Mouse (Mus musculus): Measurements from ENCODE around the gene Dnah2. TPM values are rescaled to one million over a fixed set of nuclear protein-coding genes. Genes with fewer than 3 reads are reported as not detected.

Gene Dnah2
- polyA plus RNA-seq, 1 experiment from 2014 or later: 2.6 TPM

DNA sequence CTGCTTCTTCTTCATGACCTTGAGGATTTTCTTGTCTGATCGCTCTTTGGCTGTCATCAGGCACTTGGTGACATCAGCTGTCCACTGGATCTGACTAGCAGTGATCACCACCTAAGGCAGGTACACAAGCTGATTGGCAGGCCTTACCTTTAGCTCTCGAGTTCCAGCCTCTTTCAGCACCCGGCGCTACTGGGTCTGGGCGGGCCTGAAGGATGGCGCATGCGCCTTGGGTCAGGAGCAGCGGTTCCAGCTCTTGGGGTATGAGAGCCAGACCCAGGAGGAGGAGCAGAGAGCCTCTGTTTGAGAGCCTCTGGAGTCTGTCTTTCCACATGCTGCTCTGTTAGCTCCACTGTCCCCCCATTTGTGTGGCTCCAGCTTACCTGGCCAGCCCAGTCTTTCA lies 71.3 kb downstream of the Dnah2 start:
- H3K4me2 ChIP-seq (ENCODE audit: low read depth, low read length, severe bottlenecking): no peak overlapping the region
- H3K4me3 ChIP-seq (ENCODE audit: low read depth, low read length): no peak overlapping the region
- H3K36me3 ChIP-seq (ENCODE audit: control insufficient read depth, insufficient read depth, low read length): no peaks in the 10 kb centered on the region
- WGBS: 89% methylated on average over 8 of the region's 8 CpGs
- H3K4me1 ChIP-seq (replicated peaks; ENCODE audit: control insufficient read depth, insufficient read depth, low read length): no peaks in the 10 kb centered on the region
- no peaks in the 10 kb centered on the region for H3K27me3 ChIP-seq (ENCODE audit: control insufficient read depth, insufficient read depth, low read length)
- ATAC-seq (replicated peaks; ENCODE audit: low FRiP score) (no peak), DNase-seq (ENCODE audit: low spot score) (no peak)
- H3K27ac ChIP-seq (ENCODE audit: low read depth, low read length): no peak overlapping the region
- H3K9ac ChIP-seq (ENCODE audit: low read length): no peak overlapping the region
- H3K9me3 ChIP-seq (ENCODE audit: control insufficient read depth, low read length): no peaks in the 10 kb centered on the region

DNA sequence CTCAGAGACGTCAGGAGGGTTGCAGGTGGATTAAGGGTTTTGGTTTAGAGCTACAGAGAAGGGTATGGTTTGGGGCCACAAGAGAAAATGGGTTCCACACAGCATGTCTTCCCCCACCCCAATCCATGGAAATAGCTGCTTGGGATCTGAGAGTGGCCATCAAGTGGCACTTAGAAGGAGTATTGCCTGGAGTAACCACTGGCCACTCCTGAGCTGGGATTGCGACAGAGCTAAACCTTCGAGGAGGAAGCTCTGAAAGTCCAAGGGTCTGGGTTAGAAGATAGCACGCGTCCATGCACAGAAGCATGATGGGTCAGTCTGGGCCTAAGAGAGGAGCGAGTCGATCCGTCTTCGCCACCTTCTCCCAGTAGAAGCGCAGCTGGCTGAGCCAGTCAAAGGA lies 72.1 kb downstream of the Dnah2 start:
- H3K9me3 ChIP-seq (ENCODE audit: control insufficient read depth, low read length): no peaks in the 10 kb centered on the region
- H3K4me2 ChIP-seq (ENCODE audit: low read depth, low read length, severe bottlenecking): no peak overlapping the region
- H3K36me3 ChIP-seq (ENCODE audit: control insufficient read depth, insufficient read depth, low read length): no peaks in the 10 kb centered on the region
- ATAC-seq (replicated peaks; ENCODE audit: low FRiP score) (no peak), DNase-seq (ENCODE audit: low spot score) (no peak)
- no peaks in the 10 kb centered on the region for H3K4me1 ChIP-seq (replicated peaks; ENCODE audit: control insufficient read depth, insufficient read depth, low read length)
- no peak overlapping the region for H3K27ac ChIP-seq (ENCODE audit: low read depth, low read length)
- no peak overlapping the region for H3K9ac ChIP-seq (ENCODE audit: low read length)
- no peaks in the 10 kb centered on the region for H3K27me3 ChIP-seq (ENCODE audit: control insufficient read depth, insufficient read depth, low read length)
- WGBS: 89% methylated on average over 10 of the region's 10 CpGs
- H3K4me3 ChIP-seq (ENCODE audit: low read depth, low read length): no peak overlapping the region

DNA sequence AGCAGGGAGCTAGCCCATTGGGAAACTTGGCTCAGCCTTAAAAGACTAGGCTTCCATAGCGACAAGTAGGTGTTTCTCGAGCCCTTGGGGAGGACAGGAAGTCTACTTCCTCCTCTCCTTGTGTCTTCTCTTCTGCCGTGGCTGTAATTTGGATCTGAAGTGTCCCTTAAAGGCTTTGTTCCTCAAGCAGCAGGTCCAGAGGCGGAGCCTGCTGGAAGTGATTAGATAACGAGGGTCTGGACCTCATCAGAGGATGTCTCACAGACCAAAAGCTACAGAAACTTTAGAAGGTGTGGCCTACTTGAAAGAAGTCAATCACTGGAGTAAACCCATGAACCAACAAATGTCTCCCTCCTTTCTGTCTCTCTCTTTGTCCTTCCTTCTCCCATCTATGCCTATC lies 74.2 kb downstream of the Dnah2 start:
- ATAC-seq (replicated peaks; ENCODE audit: low FRiP score) (no peak), DNase-seq (ENCODE audit: low spot score) (no peak)
- no peaks in the 10 kb centered on the region for H3K36me3 ChIP-seq (ENCODE audit: control insufficient read depth, insufficient read depth, low read length)
- H3K4me2 ChIP-seq (ENCODE audit: low read depth, low read length, severe bottlenecking): no peak overlapping the region
- 66% methylated on average over 5 of the region's 5 CpGs for WGBS
- H3K4me3 ChIP-seq (ENCODE audit: low read depth, low read length): no peak overlapping the region
- H3K9ac ChIP-seq (ENCODE audit: low read length): no peak overlapping the region
- no peaks in the 10 kb centered on the region for H3K27me3 ChIP-seq (ENCODE audit: control insufficient read depth, insufficient read depth, low read length)
- no peaks in the 10 kb centered on the region for H3K9me3 ChIP-seq (ENCODE audit: control insufficient read depth, low read length)
- H3K4me1 ChIP-seq (replicated peaks; ENCODE audit: control insufficient read depth, insufficient read depth, low read length): no peaks in the 10 kb centered on the region
- no peak overlapping the region for H3K27ac ChIP-seq (ENCODE audit: low read depth, low read length)

DNA sequence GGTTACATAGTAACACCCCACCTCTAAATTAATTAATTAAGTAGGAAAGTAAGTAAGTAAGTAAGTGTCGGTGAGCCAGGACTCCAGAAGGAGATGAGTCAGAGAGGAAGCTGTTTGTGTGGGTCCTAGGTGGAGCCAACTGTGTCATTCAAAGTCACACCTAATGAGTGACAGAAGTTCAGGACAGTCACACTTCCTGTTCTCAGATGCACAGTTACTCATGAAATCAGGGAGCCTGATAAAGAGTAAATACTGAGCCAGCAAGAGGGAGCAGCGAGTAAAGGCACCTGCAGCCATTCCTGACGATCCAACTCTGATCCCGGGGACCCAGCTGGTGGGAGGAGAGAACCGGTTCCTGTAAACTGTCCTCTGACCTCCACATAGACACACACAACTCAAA lies 76.2 kb downstream of the Dnah2 start:
- Histone ChIP-seq H3K4me1 (replicated peaks; ENCODE audit: control insufficient read depth, insufficient read depth, low read length) (no peaks in the 10 kb centered on the region), H3K9me3 (ENCODE audit: control insufficient read depth, low read length) (no peaks in the 10 kb centered on the region), H3K36me3 (ENCODE audit: control insufficient read depth, insufficient read depth, low read length) (no peaks in the 10 kb centered on the region), H3K27me3 (ENCODE audit: control insufficient read depth, insufficient read depth, low read length) (no peaks in the 10 kb centered on the region), H3K9ac (ENCODE audit: low read length) (no peak overlapping the region), H3K27ac (ENCODE audit: low read depth, low read length) (no peak overlapping the region), H3K4me2 (ENCODE audit: low read depth, low read length, severe bottlenecking) (no peak overlapping the region), H3K4me3 (ENCODE audit: low read depth, low read length) (no peak overlapping the region)
- no peak for DNase-seq (ENCODE audit: low spot score)
- no peak for ATAC-seq (replicated peaks; ENCODE audit: low FRiP score)
- 81% methylated on average over 5 of the region's 5 CpGs for WGBS

DNA sequence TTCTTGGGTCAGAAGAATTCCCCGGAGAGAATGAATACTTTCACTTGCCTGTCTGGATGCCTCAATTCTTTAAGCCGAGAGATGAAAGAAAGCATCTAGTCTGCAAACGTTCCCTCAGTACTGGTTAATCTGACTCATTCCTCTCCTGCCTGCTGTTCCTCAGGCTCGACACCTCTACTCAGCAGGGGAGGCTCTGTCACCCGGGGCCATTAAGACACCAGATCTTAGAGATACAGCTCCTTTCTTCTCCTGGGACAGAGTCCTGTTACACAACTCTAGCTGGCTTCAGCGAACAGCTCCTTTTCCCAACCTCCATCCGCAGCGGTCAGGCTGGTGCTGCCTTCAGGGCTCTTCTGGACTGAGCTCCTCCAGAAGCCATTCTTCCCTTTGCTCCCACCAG lies 77.4 kb downstream of the Dnah2 start:
- H3K9ac ChIP-seq (ENCODE audit: low read length): no peak overlapping the region
- no peak overlapping the region for H3K27ac ChIP-seq (ENCODE audit: low read depth, low read length)
- H3K9me3 ChIP-seq (ENCODE audit: control insufficient read depth, low read length): no peaks in the 10 kb centered on the region
- DNase-seq (ENCODE audit: low spot score) (no peak), ATAC-seq (replicated peaks; ENCODE audit: low FRiP score) (no peak)
- no peak overlapping the region for H3K4me3 ChIP-seq (ENCODE audit: low read depth, low read length)
- no peak overlapping the region for H3K4me2 ChIP-seq (ENCODE audit: low read depth, low read length, severe bottlenecking)
- no peaks in the 10 kb centered on the region for H3K4me1 ChIP-seq (replicated peaks; ENCODE audit: control insufficient read depth, insufficient read depth, low read length)
- 14% methylated on average over 8 of the region's 8 CpGs for WGBS
- H3K27me3 ChIP-seq (ENCODE audit: control insufficient read depth, insufficient read depth, low read length): no peaks in the 10 kb centered on the region
- no peaks in the 10 kb centered on the region for H3K36me3 ChIP-seq (ENCODE audit: control insufficient read depth, insufficient read depth, low read length)

DNA sequence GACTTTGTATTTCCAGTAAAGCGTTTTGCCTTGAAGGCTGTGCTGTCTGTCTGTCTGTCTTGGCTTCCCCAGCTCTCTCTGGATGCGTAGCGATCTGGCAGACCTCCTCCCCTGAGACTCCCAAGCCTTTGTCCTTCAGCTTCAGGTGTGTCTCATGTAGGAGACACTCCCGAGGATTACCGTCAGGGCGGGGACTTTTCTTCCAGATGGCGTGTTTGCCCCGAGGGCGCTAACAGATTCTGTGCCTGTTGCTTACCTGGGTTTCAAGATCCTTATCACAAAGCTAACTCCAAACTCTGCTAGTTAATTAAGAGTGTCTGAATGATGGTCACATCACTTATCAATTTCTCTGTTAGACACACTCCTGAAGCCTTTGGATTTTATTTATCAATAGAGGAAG lies 79.6 kb downstream of the Dnah2 start:
- H3K27me3 ChIP-seq (ENCODE audit: control insufficient read depth, insufficient read depth, low read length): no peaks in the 10 kb centered on the region

DNA sequence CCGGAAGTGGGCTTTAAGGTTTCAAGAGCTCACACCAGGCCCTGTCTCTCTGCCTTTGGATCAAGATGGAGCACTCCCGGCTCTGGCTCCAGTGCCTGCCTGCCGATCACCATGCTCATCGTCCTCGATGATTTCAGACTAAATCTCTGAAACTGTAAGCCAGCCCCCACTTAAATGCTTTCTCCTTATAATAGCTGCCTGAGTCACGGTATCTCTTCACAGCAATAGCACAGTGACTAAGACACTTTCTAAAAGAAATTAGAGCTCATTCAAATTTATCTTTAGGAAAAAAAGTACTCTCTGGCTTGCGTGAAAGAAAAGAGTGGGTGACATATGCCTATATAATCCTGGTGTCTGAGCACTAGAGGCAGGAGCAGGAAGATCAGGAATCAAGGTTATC lies 84.9 kb downstream of the Dnah2 start:
- Histone ChIP-seq H3K9ac (ENCODE audit: low read length) (no peak overlapping the region), H3K4me2 (ENCODE audit: low read depth, low read length, severe bottlenecking) (no peak overlapping the region), H3K4me1 (replicated peaks; ENCODE audit: control insufficient read depth, insufficient read depth, low read length) (no peaks in the 10 kb centered on the region), H3K36me3 (ENCODE audit: control insufficient read depth, insufficient read depth, low read length) (no peaks in the 10 kb centered on the region), H3K27ac (ENCODE audit: low read depth, low read length) (no peak overlapping the region), H3K9me3 (ENCODE audit: control insufficient read depth, low read length) (no peaks in the 10 kb centered on the region), H3K4me3 (ENCODE audit: low read depth, low read length) (no peak overlapping the region), H3K27me3 (ENCODE audit: control insufficient read depth, insufficient read depth, low read length) (no peaks in the 10 kb centered on the region)
- DNase-seq (ENCODE audit: low spot score) (no peak), ATAC-seq (replicated peaks; ENCODE audit: low FRiP score) (no peak)
- WGBS: 92% methylated on average over 7 of the region's 7 CpGs

More for the DNA sequence above, 79.6 kb downstream of the Dnah2 start:
- ATAC-seq (replicated peaks; ENCODE audit: low FRiP score): no peak
- Histone ChIP-seq H3K9ac (ENCODE audit: low read length) (no peak overlapping the region), H3K4me3 (ENCODE audit: low read depth, low read length) (no peak overlapping the region), H3K9me3 (ENCODE audit: control insufficient read depth, low read length) (no peaks in the 10 kb centered on the region), H3K36me3 (ENCODE audit: control insufficient read depth, insufficient read depth, low read length) (no peaks in the 10 kb centered on the region), H3K4me2 (ENCODE audit: low read depth, low read length, severe bottlenecking) (no peak overlapping the region), H3K27ac (ENCODE audit: low read depth, low read length) (no peak overlapping the region), H3K4me1 (replicated peaks; ENCODE audit: control insufficient read depth, insufficient read depth, low read length) (no peaks in the 10 kb centered on the region)
- DNase-seq (ENCODE audit: low spot score): no peak
- 90% methylated on average over 9 of the region's 9 CpGs for WGBS

DNA sequence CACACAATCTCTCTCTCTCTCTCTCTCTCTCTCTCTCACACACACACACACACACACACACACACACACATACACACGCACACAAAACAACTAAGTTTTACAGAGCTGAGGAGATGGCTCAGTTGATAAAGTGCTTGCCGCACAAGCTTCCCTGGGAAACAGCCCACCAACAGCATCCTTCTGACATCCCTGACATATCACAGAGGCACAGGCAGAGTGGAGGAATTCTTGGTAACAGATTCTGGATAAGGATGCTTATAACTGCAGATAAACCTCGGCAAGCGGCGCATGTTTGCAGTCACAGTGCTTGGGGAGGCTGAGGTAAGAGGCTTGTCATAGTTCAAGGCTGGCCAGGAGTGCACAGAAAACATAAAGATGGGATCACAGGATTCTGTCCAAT lies 87.3 kb downstream of the Dnah2 start:
- 87% methylated on average over 5 of the region's 5 CpGs for WGBS
- DNase-seq (ENCODE audit: low spot score) (no peak), ATAC-seq (replicated peaks; ENCODE audit: low FRiP score) (no peak)
- Histone ChIP-seq H3K4me2 (ENCODE audit: low read depth, low read length, severe bottlenecking) (no peak overlapping the region), H3K9ac (ENCODE audit: low read length) (no peak overlapping the region), H3K27me3 (ENCODE audit: control insufficient read depth, insufficient read depth, low read length) (no peaks in the 10 kb centered on the region), H3K4me3 (ENCODE audit: low read depth, low read length) (no peak overlapping the region), H3K9me3 (ENCODE audit: control insufficient read depth, low read length) (no peaks in the 10 kb centered on the region), H3K4me1 (replicated peaks; ENCODE audit: control insufficient read depth, insufficient read depth, low read length) (no peaks in the 10 kb centered on the region; the same call in 1 of the 2 replicates), H3K36me3 (ENCODE audit: control insufficient read depth, insufficient read depth, low read length) (no peaks in the 10 kb centered on the region), H3K27ac (ENCODE audit: low read depth, low read length) (no peak overlapping the region)

DNA sequence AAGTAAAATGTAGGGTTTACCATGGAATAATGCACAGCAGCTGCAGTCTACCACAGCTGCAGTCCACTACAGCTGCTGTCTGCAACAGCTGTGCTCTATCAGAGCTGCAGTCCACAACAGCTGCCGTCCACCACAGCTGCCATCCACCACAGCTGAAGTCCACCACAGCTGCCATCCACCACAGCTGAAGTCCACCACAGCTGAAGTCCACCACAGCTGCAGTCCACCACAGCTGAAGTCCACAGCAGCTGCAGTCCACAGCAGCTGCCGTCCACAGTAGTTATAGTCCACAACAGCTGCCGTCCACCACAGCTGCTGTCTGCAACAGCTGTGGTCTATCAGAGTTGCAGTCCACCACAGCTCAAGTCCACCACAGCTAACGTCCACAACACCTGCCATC lies 89.0 kb downstream of the Dnah2 start:
- Histone ChIP-seq H3K9ac (ENCODE audit: low read length) (no peak overlapping the region), H3K36me3 (ENCODE audit: control insufficient read depth, insufficient read depth, low read length) (no peaks in the 10 kb centered on the region), H3K4me1 (replicated peaks; ENCODE audit: control insufficient read depth, insufficient read depth, low read length) (no peaks in the 10 kb centered on the region; the same call in 1 of the 2 replicates), H3K27me3 (ENCODE audit: control insufficient read depth, insufficient read depth, low read length) (no peaks in the 10 kb centered on the region), H3K4me2 (ENCODE audit: low read depth, low read length, severe bottlenecking) (no peak overlapping the region), H3K9me3 (ENCODE audit: control insufficient read depth, low read length) (no peaks in the 10 kb centered on the region), H3K27ac (ENCODE audit: low read depth, low read length) (no peak overlapping the region), H3K4me3 (ENCODE audit: low read depth, low read length) (no peak overlapping the region)
- WGBS: 88% methylated on average over 4 of the region's 4 CpGs
- DNase-seq (ENCODE audit: low spot score) (no peak), ATAC-seq (replicated peaks; ENCODE audit: low FRiP score) (no peak)

All from forebrain, embryonic 11.5 days (tissue).